Mouse (Mus musculus): ENCODE results near the gene Ccdc102a.

Gene Ccdc102a

GRCm38 (mm10) chr8:94917851-94918495 lies at the start of gene Ccdc102a:
Ccdc102a (minus strand) TSS chr8:94918098.
- peak; percentile 42 to 49 for DNase-seq

DNA sequence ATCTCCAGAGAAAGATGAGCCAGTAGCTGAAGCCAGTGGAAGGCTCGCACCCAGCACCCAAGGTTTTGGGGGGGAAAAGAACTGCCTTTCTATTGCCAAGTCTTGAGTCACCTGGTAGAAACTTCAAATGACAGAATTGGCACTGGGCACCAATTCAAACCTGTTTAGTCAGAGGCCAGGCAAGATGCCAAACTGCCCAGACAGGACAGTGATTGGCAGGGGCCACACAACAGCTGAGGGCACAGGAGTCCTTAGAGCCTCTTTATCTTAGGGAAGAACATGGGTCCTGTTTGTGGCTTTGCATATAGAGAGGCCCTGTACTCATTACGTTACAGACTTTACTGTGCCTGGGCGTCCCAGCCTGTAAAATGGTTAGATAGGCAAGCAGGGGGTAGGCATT lies 49.7 kb upstream of the Ccdc102a start:
- peak in 1 of 2 experiments; percentile 60 for DNase-seq

DNA sequence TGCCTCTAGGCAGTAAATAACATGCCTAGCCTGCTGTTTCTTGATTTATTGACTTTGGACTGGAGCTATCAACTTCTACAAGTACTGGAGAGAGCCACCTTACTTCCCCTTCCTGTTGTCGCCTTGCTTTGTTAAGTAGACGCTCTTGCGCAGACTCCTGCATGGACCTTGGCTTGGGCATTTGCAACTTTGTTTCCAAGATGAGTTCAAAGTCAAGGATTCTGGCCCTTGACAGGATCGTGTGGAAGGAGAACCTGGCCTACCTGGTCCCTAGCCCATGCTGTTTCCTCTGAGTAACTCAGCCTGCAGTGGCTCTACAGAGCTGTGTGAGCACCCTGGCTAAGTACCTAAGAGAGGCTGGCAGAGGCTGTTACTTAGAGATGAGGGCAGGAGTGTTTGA lies 49.2 kb upstream of the Ccdc102a start:
- DNase-seq: no peak

- DNase-seq: peak; percentile 73 to 80
Observed at GRCm38 (mm10) chr8:94966578-94966977, 48.7 kb upstream of the Ccdc102a start.

DNA sequence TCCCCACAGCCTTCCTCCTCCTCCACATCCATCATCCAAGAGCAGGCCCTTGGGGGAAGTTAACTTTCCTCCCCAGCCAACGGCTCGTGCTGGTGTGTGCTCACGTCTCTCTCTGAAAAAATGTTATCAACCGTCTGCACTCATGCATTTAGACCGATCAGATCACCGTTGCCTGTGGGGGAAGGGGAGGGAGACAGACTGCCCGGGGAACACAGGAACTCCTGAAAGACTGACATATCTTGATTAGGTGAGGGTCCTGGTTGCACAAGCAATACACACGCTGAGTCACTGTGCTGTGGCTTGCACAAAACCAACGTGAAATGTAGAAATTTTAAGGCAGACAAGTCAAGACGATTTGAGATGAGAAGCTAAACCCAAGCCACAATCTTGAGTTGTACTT lies 46.9 kb upstream of the Ccdc102a start:
- DNase-seq: no peak

- no peak for DNase-seq
Observed at GRCm38 (mm10) chr8:94962201-94962600, 44.3 kb upstream of the Ccdc102a start.

GRCm38 (mm10) chr8:94956078-94956574 lies 38.2 kb upstream of the Ccdc102a start:
- DNase-seq: no peak

DNA sequence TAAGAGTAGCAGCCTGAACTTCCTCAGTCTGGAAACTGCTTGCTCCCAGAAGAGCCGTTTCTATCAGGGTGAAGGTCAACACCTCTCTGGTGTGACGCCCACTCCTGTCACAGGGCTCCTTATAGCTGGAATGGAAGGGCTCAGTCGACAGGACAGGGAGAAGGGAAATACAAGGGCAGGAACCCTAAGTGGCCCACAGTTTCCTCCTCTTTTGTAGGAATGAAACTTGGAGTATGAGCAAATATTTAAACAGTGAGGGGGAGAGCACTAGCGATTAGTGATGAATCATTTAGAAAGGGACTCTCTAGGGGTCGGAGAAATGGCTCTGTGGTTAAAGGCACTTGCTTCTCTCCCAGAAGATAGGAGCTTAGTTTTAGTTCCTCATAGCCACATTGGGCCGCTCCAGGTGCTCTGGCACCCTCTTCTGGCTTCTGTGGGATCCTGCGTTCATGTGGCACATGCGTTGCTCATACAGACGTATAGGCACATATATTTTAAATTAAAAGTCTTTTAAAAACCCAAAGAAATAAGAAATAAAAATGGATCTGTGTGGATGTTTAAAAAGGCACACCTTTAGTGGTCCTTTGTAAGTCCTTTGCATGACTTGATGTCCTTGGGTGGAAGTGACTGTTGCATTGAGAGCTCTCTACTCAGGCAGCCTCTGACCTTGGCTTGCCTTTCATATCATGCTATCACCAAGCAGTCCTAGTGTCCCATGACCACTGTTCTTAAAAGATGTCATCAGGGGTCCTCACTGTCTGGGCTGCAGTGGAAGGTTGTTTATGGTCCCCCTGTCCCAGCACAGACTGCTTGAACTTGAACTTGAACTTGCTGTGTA lies 37.2 kb upstream of the Ccdc102a start:
- peak; percentile 59 to 63 for DNase-seq

DNA sequence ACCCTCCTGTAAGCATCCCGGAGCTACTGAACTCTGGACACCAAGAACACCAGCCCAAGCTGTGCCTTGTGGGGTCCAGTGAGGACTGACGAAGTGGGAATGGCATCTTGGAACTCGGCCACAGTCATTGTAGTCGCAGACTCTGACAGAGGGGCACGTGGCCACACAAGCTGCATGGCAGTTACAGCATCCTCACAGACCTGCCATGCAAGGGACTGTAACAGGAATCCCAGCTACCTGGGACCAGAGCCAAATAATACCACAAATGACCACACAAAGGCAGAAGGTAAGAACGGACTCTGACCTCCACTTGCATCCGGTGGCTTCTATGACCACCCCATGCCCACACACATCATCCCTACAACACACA lies 36.5 kb upstream of the Ccdc102a start:
- DNase-seq: peak; percentile 59 to 63

DNA sequence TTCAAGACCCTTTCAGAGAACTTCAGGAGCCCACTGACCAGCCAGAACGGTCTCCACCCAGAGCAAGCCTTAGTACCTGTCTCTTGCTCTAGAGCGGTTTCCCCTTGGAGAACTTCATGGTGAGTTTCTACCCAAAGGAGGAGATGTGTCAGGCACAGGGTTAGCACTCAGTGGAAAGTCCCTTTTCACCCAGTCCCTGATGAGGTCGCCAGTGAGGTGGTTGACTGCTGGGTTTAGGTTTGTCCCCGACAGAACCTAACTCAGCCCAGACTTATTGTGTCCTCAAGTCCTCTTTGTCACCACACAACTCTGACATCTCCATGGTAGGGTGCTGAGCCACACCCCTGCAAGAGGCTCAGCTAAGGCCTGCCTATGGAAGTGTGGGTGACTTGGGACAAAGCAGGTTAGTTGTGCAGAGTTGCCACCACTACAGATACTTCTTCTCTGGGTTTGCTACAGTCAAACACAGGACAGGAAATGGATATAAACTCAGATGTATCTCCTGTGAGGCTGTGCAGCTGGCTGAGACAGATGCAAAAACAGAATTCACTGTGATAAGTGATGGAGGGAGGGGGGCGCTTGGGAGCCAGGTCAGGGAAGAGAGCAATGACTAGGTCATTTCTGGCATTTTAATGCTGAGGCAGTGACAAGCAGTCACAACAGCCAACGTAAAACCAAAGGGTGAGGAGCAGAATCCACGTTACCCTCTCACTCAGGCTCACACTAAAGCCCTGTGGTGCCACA lies 35.9 kb upstream of the Ccdc102a start:
- DNase-seq: no peak

GRCm38 (mm10) chr8:94952086-94952485 lies 34.2 kb upstream of the Ccdc102a start:
- DNase-seq: peak in 1 of 2 experiments; percentile 42

DNA sequence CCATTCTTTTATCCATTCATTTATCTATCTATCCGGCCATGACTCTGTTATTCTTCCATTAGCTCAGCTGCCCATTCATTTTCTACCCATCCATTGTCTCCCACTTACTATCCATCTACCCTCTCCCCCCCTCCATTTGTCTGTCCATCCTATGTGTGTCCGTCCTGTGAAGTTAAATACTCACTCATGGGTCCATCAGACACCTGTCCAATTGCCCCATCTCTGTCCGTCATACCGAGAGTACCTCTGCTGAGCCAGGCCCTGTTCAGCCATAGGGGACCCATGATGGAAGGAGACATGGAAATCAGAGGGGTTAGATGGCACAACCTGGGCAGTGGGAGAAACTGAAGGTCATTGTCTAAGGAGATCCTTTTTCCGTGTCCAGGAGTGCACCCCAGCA lies 32.6 kb upstream of the Ccdc102a start:
- no peak for DNase-seq

GRCm38 (mm10) chr8:94950046-94950445 lies 32.1 kb upstream of the Ccdc102a start:
- peak; percentile 88 to 92 for DNase-seq

- DNase-seq: no peak
Observed at GRCm38 (mm10) chr8:94949010-94949409, 31.1 kb upstream of the Ccdc102a start.

DNA sequence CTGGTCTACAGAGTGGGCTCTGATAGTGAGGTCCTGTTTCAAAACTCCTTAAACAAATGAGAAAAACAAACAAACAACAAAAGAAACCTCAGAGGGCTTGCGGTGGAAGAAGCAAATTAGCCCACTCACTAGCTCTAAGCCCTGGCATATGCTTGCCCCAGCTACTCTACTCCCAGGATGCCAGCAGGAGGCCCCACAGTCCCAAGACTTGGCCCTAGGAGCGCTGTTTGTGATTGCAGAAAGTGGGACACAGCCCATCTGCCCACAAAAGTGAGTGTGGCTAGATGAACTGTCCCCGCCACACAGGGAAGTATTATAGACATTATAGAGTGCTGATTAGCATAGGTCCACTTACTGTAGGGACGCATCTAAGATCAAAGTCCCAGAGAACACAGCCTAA lies 30.5 kb upstream of the Ccdc102a start:
- peak in 1 of 2 experiments; percentile 28 for DNase-seq

DNA sequence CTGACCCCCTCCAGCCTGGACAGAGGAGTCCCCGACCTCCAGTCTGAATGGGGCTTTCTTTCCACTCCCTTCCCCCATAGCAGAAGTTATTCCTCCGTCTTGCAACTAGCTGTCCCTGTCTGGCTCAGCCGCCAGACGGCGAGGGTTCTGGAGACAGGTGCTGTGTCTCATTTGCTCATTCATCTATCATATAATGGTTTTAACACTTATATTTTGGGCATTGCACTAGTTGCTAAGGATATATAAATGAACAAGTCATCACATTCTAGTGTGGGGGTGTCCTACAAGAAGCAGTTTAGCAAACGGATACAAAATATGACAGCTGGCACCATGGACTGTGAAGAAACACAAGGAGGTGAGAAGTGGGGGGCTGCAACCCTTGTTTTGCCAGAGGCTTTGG lies 27.3 kb upstream of the Ccdc102a start:
- no peak for DNase-seq

GRCm38 (mm10) chr8:94942566-94942965 lies 24.7 kb upstream of the Ccdc102a start:
- peak; percentile 70 to 76 for DNase-seq

GRCm38 (mm10) chr8:94935172-94935571 lies 17.3 kb upstream of the Ccdc102a start:
- DNase-seq: no peak

GRCm38 (mm10) chr8:94933918-94934317 lies 16.0 kb upstream of the Ccdc102a start:
- DNase-seq: no peak

- no peak for DNase-seq
Observed at GRCm38 (mm10) chr8:94928227-94928626, 10.3 kb upstream of the Ccdc102a start.

DNA sequence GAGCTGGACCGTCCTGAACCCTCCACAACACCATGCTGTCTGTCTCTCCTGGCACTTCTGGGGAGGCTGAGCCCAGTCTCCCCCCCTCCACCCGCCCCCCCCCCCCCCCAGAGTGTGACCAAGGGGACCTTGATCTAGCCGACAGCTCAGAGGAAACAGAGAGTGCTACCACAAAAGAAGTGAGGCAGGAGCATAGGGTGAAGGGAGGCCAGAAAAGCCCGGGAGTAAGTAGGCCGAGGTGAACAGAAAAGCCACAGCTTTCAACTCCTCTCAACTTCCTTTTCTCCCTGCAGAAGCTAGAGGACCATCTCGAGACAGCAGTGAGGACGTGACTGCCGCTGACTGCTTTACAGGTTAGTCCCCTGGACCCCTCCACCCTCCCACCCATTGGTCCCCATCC lies 5.5 kb upstream of the Ccdc102a start, which contains the start of gene Adgrg5:
Gene Adgrg5, plus strand, starts transcription at position 290 of the 400 bp plus-strand sequence.
- DNase-seq: no peak

GRCm38 (mm10) chr8:94922602-94923001 lies 4.7 kb upstream of the Ccdc102a start:
- no peak for DNase-seq

DNA sequence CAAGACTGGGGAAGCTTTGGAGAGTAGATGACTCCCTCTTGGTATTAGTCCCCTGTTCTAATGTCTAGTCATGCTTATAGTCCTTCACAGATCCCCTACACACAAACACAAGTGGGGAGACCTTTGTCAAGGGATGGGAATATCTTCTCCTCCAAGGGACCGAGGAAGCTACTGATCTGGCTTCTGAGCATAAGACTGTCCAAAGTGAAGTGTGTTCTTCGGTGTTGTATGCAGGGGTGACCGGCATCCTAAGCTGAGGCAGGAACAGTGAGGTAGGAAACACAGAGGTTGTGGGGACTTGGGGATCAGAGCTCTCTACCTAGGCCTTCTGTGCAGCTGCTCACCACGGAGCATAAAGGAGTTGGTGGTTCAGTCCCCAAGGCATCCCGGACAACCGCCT lies 4.3 kb upstream of the Ccdc102a start:
- no peak for DNase-seq
